Mouse (Mus musculus) C2C12 (cell line): ENCODE results near the gene Scfd2.

Source experiments
- CTCF ChIP-seq: IDR thresholded peaks from one replicate; pipeline ENCODE4 v1.5.1; 2011; ENCODE audit not compliant: control insufficient read depth, insufficient read depth, insufficient read length
- MYOG ChIP-seq: IDR thresholded peaks from one replicate; pipeline ENCODE4 v1.6.1; 2011; ENCODE audit not compliant: control insufficient read depth, insufficient read length; ENCODE audit errors: extremely low read depth
- USF1 ChIP-seq: IDR thresholded peaks from one replicate; pipeline ENCODE4 v1.6.1; 2011; ENCODE audit warnings: low read depth, mild to moderate bottlenecking, control low read depth, moderate library complexity

- TF ChIP-seq MYOG (no peak), USF1 (no peak), CTCF (no peak)
Measured at GRCm38 (mm10) chr5:74278428-74278827, 253.1 kb downstream of the Scfd2 start.
